Mouse (Mus musculus) layer of hippocampus, adult 2 months (tissue): ENCODE data around the gene Tmx4. TPM values are rescaled to one million over a fixed set of nuclear protein-coding genes. Genes with fewer than 3 reads are reported as not detected.
"Not testable (repeated sequence)": the region's sequence is repeated elsewhere in the genome, so short reads cannot be mapped to it uniquely, and the experiment has no call there.

Experiments
- DNase-seq, 2 experiments: peaks; one replicate each; pipeline ENCODE4 v3.0.0; 2022; ENCODE audit warnings: low spot score in 2 of 2
- H3K27ac ChIP-seq: fragments of 200-600 bp; 2 replicates; pipeline ENCODE4 v1.8.1; 2022
- H3K4me3 ChIP-seq: fragments of 200-600 bp; 2 replicates; pipeline ENCODE4 v1.8.1; 2022; ENCODE audit warnings: mild to moderate bottlenecking
- CTCF ChIP-seq: fragments of 200-600 bp; conservative IDR thresholded peaks from 2 replicates; pipeline ENCODE4 v1.8.1; 2022; ENCODE audit warnings: antibody characterized with exemption, mild to moderate bottlenecking, moderate library complexity
- total RNA-seq, 2 experiments: library from RNA; stranded (reverse); gene quantifications; 2 replicates each; pipeline ENCODE4 v1.2.3; 2021

The Tmx4 gene
- total RNA-seq, 2 experiments from 2014 or later: 155 to 167 TPM

- no peak for TF ChIP-seq CTCF
- DNase-seq: no peak
- H3K27ac ChIP-seq: peak overlapping the region; percentile 99
- H3K4me3 ChIP-seq: no peak overlapping the region
Measured at GRCm38 (mm10) chr2:134645166-134645565, 1.2 kb upstream of the Tmx4 start.

DNA sequence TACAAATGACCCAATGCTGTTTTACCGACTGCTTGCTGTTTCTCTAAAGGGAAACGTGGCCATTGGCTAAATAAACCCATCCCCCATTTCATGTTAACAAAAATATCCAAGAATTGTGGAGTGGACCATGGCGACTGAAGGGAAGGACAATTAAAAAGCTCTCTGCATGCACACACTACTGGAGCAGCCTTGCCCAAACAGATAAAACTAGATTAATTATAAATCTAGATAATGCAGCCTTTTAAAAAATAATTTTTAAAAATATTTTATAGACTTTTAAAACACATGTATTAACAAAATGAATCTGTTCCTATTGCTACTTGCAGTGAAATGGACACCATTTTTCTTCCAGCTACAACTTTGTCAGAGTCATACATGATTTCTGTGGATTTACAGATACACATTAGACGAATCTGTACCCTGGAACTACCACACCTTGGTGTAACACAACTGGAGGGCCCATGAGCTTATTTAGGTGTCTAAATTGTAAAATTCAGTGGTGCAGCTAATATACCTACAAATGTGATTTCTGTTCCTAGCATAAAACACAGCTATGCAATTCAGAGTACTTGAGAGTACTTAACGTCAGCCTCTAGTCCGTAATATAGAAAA, 462 bp upstream of the Tmx4 start:
- peak overlapping the region; percentile 99 for H3K27ac ChIP-seq
- no peak for TF ChIP-seq CTCF
- H3K4me3 ChIP-seq: peak overlapping the region; percentile 68
- no peak for DNase-seq

GRCm38 (mm10) chr2:134642377-134642776, 1.6 kb downstream of the Tmx4 start:
- Histone ChIP-seq H3K4me3 (peak overlapping the region; percentile 68), H3K27ac (peak overlapping the region; percentile 99)
- no peak for TF ChIP-seq CTCF
- DNase-seq: no peak

- no peak for TF ChIP-seq CTCF
- DNase-seq: no peak
- Histone ChIP-seq H3K4me3 (peak overlapping the region; percentile 30), H3K27ac (no peak overlapping the region)
Measured at GRCm38 (mm10) chr2:134641372-134641771, 2.6 kb downstream of the Tmx4 start.

DNA sequence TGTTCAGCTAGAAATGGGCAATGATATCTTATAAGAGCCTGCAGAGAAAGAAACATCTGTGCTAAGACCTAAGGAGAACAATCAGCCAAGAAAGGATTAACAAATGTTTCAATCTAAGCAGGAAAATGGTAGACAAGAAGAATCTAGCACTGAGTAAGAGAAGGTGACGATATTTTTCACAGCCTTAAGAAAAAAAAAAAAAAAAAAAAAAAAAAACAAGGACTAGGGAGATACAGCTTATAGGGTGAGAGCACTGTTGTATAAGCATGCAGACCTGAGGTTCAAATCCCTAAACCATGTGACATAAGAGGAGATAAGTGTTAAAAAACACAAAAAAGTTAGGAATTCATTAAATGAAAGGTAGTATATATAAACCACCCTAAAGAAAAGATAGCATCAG, 3.5 kb downstream of the Tmx4 start:
- TF ChIP-seq CTCF: no peak
- no peak for DNase-seq
- Histone ChIP-seq H3K4me3 (no peak overlapping the region), H3K27ac (no peak overlapping the region)

DNA sequence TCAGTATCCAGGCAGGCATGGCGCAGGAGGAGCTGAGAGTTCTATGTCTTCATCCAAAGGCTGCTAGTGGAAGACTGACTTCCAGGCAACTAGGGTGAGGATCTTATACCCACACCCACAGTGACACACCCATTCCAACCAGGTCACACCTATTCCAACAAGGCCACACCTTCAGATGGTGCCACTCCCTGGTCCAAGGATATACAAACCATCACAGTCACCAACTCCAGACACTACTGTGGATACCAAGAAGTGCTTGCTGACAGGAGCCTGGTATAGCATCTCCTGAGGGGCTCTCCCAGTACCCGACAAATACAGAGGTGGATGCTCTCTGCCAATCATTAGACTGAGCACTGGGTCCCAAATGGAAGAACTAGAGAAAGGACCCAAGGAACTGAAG, 15.4 kb downstream of the Tmx4 start:
- H3K4me3 ChIP-seq, DNase-seq, H3K27ac ChIP-seq: not testable (repeated sequence)

DNA sequence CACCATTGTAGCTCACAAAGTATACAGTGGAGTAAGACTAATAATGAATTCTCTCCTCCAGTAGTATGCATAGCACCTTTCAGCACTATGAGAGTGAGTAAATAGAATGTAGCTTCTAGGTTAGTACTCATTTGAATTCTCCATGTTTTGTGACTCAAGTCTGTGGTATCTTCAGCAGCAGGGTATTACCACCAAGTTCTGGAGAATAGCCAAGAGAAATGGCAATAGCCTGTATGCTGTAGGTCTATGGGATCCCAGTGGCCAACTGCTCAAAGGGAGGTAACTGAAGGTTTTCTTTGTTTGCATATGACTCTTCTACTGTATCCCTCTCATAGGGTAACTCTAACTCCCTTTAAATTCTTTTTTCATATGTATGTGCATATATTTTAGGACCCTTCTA, 39.0 kb downstream of the Tmx4 start:
- Histone ChIP-seq H3K4me3 (no peak overlapping the region), H3K27ac (no peak overlapping the region)
- no peak for TF ChIP-seq CTCF
- DNase-seq: no peak

GRCm38 (mm10) chr2:134591081-134591694, 52.8 kb downstream of the Tmx4 start:
- no peak overlapping the region for H3K27ac ChIP-seq
- no peak for DNase-seq
- no peak for TF ChIP-seq CTCF
- no peak overlapping the region for H3K4me3 ChIP-seq

- no peak for DNase-seq
- H3K27ac ChIP-seq: no peak overlapping the region
- no peak for TF ChIP-seq CTCF
Measured at GRCm38 (mm10) chr2:134585243-134585642, 58.7 kb downstream of the Tmx4 start.

DNA sequence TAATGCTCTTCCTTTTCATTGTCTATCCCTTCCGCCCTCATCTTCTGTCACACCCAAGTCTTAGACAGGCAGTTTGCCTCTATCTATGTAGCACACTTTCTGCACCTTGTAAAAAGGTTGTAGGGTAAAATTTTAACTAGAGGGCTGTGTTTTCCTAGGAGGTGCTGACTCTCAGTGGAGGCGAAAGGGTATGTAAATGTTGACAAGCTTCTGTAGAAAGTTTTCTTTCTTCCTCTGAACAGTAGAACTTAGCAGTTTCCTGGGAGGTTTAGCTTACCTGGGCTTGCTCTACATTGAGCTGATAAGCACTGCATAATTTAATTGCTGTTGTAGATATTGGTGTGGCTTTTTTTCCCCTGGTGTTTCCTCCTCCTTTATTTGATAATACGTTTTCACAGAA, 84.5 kb downstream of the Tmx4 start:
- H3K27ac ChIP-seq: no peak overlapping the region
- TF ChIP-seq CTCF: no peak
- no peak for DNase-seq
- no peak overlapping the region for H3K4me3 ChIP-seq

More at GRCm38 (mm10) chr2:134585243-134585642, 58.7 kb downstream of the Tmx4 start:
- H3K4me3 ChIP-seq: no peak overlapping the region

DNA sequence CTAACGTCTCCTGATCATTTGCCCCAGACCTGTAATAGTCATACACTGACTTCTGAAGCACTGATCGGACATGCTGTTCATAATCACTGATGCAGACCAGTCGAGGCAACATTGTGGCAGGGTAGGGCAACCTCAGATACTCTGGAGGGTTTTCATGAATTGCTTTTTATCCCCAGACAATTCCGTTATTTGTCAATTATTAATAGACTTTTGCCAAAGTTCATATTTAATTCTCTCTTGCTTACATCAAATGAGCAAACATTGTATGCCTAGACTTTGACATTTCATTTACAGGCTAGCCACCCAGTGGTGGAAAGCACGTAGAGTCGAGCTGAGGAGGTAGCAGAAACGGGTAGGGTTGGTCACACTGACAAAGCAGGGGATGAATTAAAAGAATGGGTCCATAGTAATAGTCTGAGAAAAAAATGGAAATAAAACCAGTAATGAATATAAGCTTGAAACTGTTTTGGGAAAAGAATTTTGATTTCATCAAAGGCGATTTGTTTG, 89.7 kb downstream of the Tmx4 start, which contains the start of gene Hao1:
Gene Hao1 (minus strand): TSS at position 148 of the 507 bp plus-strand sequence.
- Histone ChIP-seq H3K4me3 (no peak within 1 kb of the TSS), H3K27ac (no peak within 1 kb of the TSS)
- no peak for TF ChIP-seq CTCF

DNA sequence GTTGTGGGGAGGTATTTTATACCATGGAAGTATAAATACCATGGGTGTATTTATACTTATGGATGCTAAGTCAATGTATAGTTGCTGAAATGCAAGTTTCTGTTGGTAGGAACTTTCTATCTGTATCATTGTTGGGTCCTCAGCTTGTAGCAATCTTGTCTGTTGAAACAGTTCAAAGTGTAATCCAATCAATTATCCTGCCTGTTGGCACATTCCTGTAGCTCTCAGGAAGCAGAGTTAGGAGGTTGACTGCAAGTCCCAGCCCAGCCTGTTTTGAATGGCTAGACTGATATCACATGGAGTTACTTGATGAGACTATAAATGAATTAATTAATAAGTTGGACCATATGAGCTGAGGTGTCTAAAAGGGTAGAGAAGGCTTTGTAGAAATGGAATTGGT, 91.6 kb downstream of the Tmx4 start:
- Histone ChIP-seq H3K27ac (no peak overlapping the region), H3K4me3 (no peak overlapping the region)
- no peak for TF ChIP-seq CTCF
- no peak for DNase-seq

More for the DNA sequence above, 89.7 kb downstream of the Tmx4 start, which contains the start of gene Hao1:
- no peak for DNase-seq

DNA sequence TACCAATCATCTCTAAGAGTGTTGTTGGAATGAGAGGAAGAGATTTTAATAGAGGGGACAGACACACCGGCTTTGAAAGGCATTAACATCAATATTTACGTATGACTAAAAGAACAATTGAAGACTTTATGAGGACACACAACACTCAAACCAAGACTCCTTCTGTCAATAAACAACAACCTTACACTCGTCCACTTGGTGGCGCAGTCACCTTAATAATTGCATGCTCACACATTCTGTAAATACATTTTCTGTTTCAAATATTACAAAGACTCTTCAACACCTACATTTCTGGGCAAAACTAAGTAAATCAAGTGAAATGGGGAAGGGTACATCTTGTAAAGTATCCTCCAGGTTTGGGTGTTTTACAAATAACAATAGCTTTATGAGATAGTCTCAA, 94.2 kb downstream of the Tmx4 start:
- DNase-seq: peak; percentile 32 to 72
- no peak overlapping the region for H3K4me3 ChIP-seq
- peak; percentile 89 for TF ChIP-seq CTCF
- no peak overlapping the region for H3K27ac ChIP-seq

- TF ChIP-seq CTCF: no peak
- no peak overlapping the region for H3K27ac ChIP-seq
- DNase-seq: no peak
- no peak overlapping the region for H3K4me3 ChIP-seq
Measured at GRCm38 (mm10) chr2:134545116-134545515, 98.8 kb downstream of the Tmx4 start.
